Mouse (Mus musculus): ENCODE measurements at regions not wholly inside any gene's neighbourhood (a gene's known extent, or its start where the extent isn't known, plus 50 kb on each side); places are given as distances from the start of the nearest gene placed in this dataset.

- DNase-seq = no peak
Observed at GRCm38 (mm10) chr8:34539232-34539631, 427.7 kb upstream of the Gm10131 start.

- no peak for DNase-seq
Observed at GRCm38 (mm10) chr8:34535434-34535833, 423.9 kb upstream of the Gm10131 start.

- no peak for DNase-seq
Observed at GRCm38 (mm10) chr8:34533421-34533820, 421.9 kb upstream of the Gm10131 start.

- DNase-seq = no peak
Observed at GRCm38 (mm10) chr8:34530896-34531679, 419.6 kb upstream of the Gm10131 start.

- no peak for DNase-seq
Observed at GRCm38 (mm10) chr8:34530046-34530445, 418.5 kb upstream of the Gm10131 start.

GRCm38 (mm10) chr8:34529452-34529851 is 417.9 kb upstream of the Gm10131 start:
- no peak for DNase-seq

- DNase-seq = no peak
Observed at GRCm38 (mm10) chr8:34528213-34528612, 416.7 kb upstream of the Gm10131 start.

- DNase-seq = no peak
Observed at GRCm38 (mm10) chr8:34525231-34525630, 413.7 kb upstream of the Gm10131 start.

GRCm38 (mm10) chr8:34523849-34524248 is 412.3 kb upstream of the Gm10131 start:
- DNase-seq = no peak

- no peak for DNase-seq
Observed at GRCm38 (mm10) chr8:34521316-34521715, 409.8 kb upstream of the Gm10131 start.

- no peak for DNase-seq
Observed at GRCm38 (mm10) chr8:34520664-34521063, 409.1 kb upstream of the Gm10131 start.

GRCm38 (mm10) chr8:34513459-34514090 is 402.0 kb upstream of the Gm10131 start:
- DNase-seq = no peak

- DNase-seq = no peak
Observed at GRCm38 (mm10) chr8:34505829-34506555, 394.5 kb upstream of the Gm10131 start.

GRCm38 (mm10) chr8:34505102-34505501 is 393.6 kb upstream of the Gm10131 start:
- DNase-seq = no peak

GRCm38 (mm10) chr8:34502606-34503162 is 391.1 kb upstream of the Gm10131 start:
- DNase-seq = no peak

- no peak for DNase-seq
Observed at GRCm38 (mm10) chr8:34499196-34499595, 387.7 kb upstream of the Gm10131 start.

GRCm38 (mm10) chr8:34496751-34497150 is 385.2 kb upstream of the Gm10131 start:
- DNase-seq = no peak

- no peak for DNase-seq
Observed at GRCm38 (mm10) chr8:34495974-34496373, 384.4 kb upstream of the Gm10131 start.

- no peak for DNase-seq
Observed at GRCm38 (mm10) chr8:34488746-34489400, 377.3 kb upstream of the Gm10131 start.

GRCm38 (mm10) chr8:34486433-34487096 is 375.0 kb upstream of the Gm10131 start:
- DNase-seq = no peak

- DNase-seq = no peak
Observed at GRCm38 (mm10) chr8:34485905-34486304, 374.4 kb upstream of the Gm10131 start.

- DNase-seq = no peak
Observed at GRCm38 (mm10) chr8:34485346-34485745, 373.8 kb upstream of the Gm10131 start.

Measured in right cerebral cortex, postnatal 4 days (tissue).